Mouse (Mus musculus): Measurements from ENCODE around the gene Tpd52l1.
"Not testable (repeated sequence)": the region's sequence is repeated elsewhere in the genome, so short reads cannot be mapped to it uniquely, and the experiment has no call there.

Gene Tpd52l1

DNA sequence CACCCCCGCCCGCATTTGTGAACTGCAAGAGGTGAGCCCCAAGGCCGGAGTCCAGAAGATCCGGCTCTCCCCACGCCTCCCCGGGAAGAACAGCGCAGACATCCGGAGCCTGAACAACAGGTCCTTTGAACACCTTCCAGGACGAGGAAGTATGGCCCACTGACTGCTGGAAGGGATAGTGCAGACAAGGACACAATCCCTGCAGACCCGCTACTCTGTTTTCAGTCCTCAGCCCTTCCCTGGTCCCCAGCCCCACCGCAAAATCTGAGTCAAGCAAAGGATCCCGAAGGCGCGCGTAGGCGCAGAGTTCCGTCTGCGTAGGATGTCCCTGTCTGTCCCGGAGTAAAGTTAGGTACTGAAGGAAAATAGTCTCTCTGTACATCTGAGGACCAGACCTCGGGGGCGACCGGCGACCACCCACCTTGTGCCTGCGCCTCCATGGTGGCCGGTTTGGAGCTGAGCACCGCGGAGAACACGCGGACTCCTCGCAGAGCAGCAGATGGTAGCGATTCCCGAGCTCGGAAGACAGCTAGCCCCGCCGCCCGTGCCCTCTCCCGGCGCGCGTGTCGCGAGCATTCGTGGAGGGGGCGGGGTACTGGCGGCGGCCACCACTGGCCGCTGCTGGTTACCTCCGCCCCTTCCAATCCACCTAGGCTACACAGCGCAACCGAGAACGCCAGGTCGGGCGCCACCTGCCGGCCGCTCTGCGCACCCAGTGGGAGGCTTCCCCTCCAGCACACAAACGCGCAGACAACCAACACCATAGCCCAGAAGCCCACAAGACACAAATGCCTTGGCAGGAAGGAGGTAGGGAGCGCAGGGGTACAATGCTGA, at the start of gene Tpd52l1:
Tpd52l1 (minus strand) TSS at position 668 of the 834 bp plus-strand sequence.
- in situ Hi-C loops (cut with MboI; ENCODE audit: low sequenced_read_pairs): no loop called here

DNA sequence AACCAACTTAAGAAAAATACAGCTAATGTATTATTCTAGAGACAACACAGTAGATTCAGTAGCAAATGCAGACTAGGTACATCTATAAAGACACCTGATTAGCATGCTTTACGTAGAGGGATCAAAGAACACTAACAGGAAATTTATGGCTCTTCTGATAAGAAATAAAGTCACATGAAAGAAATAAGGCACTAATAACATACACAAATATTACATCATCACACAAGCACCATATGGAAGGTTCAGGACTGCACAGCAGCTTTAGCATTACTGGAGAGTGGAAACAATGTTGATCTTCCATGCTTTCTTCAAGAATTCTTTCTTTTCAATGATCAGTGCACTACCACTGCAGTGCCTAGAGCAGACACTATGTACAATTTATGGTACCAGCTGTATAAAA, 48.5 kb upstream of the Tpd52l1 start:
- in situ Hi-C loops (cut with MboI; ENCODE audit: low sequenced_read_pairs): no loop called here

DNA sequence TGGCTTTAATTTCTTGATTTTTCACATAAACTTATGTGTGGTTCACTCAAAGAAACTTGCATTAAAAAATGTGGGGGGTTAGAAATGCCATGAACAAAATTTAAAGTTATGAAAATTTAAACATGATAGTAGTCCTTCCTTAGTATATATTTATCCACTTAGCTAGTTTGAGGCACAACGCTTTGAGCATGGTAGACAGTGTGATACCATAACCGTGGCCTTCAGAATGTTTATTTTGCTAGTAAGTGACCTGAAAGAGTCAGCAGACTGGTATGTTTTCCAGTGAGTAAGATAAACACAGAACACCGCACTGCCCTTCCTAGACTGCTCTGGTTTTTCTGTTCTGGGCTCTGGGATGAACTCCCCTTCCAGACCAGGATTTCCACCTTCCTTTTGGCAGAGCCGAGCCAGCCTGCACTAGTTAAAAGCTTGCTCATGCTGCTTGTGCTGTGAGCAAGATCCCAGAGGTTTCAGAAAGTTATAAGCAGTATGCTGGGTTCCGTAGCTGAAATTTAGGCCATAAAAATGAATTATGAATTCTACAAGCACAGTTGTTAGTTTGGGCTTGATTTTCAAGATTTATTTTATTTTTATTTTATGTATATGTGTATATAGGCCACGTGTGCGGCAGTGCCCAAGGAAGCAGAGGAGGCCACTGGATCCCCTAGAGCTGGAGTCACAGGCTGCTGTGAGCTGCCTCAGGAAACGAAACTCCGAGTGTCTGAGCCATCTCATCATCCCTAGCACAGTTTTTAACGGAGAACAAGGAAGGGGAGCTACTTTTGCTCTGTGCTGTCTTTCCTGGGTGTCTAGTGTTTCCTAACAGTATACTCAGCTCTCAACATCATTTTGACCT, 21.5 kb upstream of the Tpd52l1 start:
- in situ Hi-C loops (cut with MboI; ENCODE audit: low sequenced_read_pairs): no loop called here

DNA sequence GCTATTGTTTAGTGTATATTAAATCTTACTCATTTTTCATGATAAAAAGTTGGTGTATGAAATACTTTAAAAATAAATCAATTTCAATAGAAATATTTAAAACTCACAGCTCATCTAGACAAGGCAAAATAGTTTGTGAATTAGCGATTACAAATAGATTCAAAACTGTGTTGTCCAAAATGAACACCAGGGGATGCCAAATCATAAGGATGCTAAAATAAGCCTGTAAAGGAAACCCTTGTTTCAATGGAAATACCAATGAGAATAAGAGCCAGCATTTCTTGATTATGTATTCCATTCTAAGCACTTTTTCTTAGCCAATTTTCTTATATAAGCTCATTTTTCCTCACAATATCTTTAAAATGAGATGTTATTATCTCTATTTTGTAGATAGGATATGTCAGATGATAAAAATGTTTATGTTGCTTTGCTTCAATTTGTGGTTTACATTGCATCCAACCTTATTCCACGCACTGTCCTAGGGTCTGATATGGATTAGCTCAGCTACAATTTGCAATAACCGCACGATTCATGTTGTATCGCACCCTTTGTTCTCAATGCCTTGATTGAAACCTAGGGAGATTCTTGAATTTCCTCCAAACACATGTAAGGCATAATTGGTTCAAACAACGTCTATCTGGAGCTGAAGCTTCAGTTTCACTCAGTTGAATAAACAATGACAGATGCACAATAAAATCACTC, 20.2 kb upstream of the Tpd52l1 start:
- in situ Hi-C loops (cut with MboI; ENCODE audit: low sequenced_read_pairs): no loop called here

DNA sequence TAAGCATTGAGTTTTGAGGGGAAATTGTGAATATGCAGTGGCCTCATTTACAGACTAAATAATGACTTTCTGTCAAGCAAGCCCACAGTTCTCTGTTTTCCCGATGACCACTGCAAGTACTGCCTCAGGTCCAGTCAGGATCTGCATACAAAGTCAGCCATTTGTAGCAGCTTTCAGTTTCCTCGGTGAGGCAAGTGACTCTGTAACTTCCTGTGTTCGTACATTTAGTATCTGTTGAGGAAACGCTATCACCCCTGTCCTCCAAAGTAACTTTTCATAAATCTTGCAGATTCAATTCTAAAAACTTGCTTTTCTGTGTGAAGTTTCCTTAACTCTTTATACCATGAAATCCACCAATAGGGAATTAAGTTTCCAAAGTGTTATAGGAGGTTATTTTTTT, 19.7 kb upstream of the Tpd52l1 start:
- in situ Hi-C loops (cut with MboI; ENCODE audit: low sequenced_read_pairs): no loop called here

DNA sequence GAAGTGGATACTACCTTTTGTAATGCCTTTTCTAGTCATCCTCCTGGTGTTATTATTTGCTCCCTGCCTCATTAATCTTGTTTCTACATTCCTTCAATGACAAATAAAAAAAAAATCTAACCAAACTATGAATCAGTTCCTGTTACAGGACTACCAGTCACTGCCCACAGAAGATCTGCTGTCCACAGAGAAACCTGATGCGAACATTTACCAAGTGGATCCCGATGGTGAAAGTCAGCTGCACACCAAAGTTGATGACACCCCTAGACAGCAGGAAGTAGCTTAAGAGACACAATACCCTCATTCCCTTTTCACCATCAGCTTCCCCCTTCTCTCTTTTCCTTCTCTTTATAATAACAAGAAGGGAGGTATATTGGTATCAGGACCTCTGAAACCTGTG, 17.3 kb upstream of the Tpd52l1 start:
- in situ Hi-C loops (cut with MboI; ENCODE audit: low sequenced_read_pairs): no loop called here

DNA sequence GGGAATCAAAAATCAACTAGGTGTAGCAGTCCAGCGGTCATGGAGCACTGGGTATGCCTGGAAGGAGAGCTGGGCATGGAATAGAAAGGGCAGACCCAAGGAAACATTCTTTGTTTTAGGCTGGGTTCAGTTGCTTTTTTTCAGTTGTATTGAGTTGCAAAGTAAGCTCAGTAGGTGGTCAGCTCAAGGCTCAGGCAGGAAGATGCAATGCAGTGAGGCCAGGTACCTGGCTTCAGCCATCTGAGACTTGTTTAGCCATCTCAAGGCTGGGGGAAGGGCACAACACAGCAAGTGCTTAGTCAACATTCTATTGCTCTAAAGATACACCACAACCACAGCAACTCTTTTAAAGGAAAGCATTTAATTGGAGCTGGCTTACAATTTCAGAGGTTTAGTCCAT, 11.0 kb upstream of the Tpd52l1 start:
- in situ Hi-C loops (cut with MboI; ENCODE audit: low sequenced_read_pairs): no loop called here

DNA sequence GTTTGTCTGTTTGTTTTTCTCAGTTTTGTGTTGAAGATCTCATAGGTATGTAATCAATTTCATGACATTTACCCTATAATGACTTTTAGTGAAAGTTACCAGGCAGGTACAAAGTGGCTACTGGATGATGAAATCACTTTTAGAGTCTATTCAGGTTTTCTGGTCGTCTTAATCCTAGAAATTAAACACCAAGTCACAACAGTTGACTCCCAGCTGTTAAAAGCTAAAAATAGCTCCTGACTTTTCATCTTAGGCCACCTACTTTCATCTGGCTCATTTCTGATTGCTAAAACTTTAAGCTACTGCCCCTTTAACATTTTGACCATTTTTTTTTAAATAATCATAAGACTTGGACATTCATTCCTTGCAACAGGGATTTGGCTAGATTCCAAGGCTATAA, 1.3 kb upstream of the Tpd52l1 start:
- in situ Hi-C loops (cut with MboI; ENCODE audit: low sequenced_read_pairs): no loop called here

DNA sequence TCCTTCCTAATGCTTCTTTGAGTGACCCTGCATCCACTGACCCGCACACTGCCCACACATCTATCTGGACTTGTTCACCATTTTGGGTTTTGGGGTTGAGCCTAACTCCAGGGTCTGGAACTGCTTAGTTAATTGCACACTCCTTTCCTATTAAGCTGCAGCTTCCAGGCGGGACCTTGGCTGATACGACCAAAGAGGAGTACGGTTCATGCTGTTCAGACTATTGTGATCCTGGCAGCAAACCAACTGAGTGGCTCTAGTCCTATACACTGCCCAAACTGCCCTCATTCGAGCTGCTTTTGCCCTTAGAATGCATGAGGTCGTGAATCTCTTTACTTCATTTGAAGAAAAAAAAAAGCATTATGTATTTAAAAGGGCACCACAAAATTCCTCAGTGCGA, 1.6 kb downstream of the Tpd52l1 start:
- in situ Hi-C loops (cut with MboI; ENCODE audit: low sequenced_read_pairs): no loop called here

DNA sequence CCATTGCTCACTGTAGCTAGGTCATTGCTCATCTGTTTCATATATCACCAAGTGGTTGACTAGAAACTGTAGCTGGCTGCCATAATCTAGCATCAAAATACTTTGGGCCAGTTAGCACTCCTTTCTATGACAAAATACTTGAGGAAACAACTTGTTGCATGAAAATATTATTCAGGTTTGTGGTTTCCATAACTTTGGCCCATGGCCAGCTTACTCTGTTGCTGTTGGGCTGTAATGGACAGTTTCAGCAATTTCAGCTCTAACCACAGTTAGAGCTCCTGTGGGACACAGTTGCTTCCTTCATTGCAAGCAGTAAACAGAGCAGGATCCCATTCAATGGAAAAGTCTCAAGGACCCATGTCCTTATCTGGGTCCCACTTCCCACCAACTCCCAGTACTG, 4.3 kb downstream of the Tpd52l1 start:
- in situ Hi-C loops (cut with MboI; ENCODE audit: low sequenced_read_pairs): no loop called here

DNA sequence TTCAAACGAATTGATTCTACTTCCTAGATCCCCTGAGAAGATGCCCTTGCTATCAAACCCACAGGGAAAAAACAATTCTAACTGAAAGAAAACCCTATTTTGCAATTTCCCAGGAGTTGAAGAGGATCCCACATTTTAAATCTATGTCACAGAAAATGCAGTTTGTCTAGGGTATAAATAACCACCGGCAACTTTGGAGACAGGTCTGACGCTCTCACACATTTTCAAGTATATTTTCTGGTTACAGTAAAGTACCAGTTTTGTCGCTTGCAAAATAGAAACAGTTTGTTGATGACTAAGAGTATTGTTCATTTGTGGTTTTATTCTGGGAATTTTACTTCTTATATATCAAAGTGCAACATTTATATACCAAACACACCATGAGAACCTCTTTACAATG, 9.7 kb downstream of the Tpd52l1 start:
- in situ Hi-C loops (cut with MboI; ENCODE audit: low sequenced_read_pairs): no loop called here

DNA sequence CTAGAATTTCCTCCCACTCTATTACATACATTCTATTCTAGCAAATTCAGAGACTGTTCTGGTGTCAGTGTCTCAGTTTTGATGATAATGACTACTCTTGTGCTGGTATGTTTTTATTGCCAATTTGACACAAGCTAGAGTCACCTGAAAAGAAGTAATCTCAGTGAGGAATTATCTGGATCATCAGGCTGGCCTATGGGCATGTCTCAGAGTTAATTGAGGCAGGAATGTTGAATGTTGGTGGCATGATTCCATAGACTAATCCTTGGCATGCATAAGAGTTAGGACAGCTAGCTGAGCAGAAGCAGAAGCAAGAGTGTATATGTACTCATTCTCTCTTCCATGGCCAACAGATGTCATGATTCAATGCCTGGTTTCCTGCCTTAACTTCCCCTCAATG, 27.8 kb downstream of the Tpd52l1 start:
- in situ Hi-C loops (cut with MboI; ENCODE audit: low sequenced_read_pairs): no loop called here

DNA sequence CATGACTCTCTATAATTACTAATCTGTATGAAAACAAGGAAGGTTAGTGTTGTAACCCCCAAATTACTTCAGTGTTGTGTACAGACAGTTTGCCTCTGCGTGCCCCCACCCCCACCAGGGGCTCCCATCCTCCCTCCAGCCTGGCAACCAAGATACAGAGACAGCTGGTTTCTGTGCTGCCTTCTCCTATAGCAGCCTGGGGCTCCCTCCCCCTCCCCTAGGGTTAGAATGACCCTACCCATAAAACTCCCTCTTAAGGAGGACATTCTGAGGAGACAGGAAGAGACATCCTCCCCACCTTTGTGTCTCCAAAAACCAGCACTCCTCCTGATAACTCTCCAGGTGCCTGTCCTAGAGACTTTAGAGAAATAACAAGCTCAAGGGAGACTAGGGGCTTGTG, 52.8 kb downstream of the Tpd52l1 start:
- in situ Hi-C loops (cut with MboI; ENCODE audit: low sequenced_read_pairs): no loop called here

DNA sequence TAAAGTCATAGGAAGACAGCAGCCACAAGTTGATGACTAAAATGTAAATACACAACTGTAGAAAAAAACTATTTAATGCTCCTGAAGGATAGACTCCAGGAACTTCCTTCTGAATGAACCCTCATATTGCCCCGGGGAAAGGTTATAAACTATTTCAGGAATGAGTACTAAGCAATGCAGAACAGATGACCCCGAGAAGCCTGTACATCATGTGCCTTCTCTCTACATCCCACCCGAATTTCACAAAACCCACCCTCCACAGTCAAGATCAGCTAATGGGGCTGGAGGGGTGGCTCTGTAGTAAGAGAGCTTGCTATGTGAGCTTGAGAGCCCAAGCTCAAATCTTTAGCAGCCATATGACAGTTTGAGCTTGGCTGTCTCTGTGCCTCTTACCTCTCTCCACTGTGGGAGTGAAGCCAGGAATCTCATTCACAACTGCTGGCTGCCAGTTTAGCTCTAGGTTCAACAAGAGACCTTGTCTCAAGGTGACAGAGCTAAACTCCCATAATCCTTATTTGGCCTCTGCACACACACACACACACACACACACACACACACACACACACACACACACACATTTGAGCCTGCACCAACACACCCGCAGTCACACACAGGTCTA, 54.9 kb downstream of the Tpd52l1 start:
- in situ Hi-C loops (cut with MboI; ENCODE audit: low sequenced_read_pairs): no loop called here

DNA sequence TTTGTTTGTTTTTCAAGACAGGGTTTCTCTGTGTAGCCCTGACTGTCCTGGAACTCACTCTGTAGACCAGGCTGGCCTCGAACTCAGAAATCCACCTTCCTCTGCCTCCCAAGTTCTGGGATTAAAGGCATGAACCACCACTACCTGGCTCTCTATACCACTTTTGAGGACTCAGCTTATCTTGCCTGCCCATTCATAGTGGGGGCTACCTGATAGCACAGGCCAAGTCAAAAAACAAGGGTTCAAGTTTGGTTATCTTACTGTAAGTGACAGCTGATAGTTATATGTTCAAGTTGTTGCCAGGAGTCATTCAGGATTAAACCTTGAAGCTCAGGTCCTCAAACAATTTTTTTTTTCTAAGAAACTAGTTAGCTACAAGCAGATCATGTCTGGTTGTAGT, 57.2 kb downstream of the Tpd52l1 start:
- in situ Hi-C loops (cut with MboI; ENCODE audit: low sequenced_read_pairs): not testable (repeated sequence)

DNA sequence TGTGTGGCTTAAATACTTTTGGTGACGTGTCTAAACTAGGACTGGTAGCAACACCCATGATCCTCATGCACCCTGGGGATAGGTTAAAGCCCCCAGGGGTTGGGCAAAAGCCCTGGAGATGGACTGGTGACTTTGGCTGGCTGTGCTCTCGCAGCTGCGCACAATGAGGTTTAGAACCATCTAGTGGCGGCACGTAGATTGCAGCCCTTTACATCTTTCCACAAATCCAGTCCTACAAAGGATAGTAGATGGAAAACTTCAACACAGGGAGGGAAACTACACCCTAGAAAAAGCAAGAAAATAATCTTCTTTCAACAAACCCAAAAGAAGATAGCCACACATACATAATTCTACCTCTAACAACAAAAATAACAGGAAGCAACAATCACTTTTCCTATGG, 75.6 kb downstream of the Tpd52l1 start:
- in situ Hi-C loops (cut with MboI; ENCODE audit: low sequenced_read_pairs): not testable (repeated sequence)

DNA sequence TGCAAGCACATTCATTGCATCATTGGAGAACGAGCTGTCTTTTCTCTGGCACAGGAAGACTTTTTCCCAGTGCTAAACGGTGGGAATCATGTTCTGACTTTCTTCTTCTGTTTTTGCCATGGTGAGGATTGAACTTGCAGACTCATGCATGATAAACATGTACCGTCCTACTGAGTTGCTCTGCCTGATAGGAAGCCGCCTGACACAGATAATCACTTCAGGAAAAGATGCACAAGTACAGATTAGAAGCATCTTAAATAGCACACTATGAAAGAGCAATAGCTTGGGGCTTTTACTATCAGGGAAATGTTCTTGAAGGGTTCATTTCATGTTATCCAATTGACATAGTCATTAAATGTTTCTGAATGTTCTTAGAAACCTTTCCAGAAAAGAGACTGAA, 86.0 kb downstream of the Tpd52l1 start:
- in situ Hi-C loops (cut with MboI; ENCODE audit: low sequenced_read_pairs): no loop called here

DNA sequence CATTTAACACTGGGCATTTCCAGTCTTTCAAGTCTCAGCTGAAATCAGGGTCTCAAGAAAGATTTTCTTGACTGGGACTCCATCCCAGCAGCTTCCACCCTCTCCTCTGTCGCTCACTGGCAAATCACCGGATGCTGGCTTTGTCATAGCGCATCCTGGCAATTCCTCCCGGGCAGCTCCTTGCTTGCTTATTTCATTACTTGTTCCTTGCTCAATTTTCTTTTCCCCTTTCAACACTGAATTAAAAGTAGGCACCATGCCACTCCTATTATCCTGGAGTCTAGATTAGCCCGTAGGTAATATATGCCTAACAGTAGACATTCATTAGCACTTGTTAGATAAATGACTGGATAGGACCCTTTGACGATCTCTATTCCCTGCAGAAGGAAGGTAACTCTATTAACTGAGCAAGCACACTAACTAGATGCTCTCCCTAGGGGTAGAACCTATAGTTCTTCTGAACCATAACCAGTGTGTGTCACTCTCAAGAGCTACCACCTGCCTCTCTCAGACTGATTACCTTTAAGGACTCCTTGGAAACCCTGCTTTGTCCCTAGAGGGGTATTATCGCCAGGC, 90.8 kb downstream of the Tpd52l1 start:
- in situ Hi-C loops (cut with MboI; ENCODE audit: low sequenced_read_pairs): no loop called here

DNA sequence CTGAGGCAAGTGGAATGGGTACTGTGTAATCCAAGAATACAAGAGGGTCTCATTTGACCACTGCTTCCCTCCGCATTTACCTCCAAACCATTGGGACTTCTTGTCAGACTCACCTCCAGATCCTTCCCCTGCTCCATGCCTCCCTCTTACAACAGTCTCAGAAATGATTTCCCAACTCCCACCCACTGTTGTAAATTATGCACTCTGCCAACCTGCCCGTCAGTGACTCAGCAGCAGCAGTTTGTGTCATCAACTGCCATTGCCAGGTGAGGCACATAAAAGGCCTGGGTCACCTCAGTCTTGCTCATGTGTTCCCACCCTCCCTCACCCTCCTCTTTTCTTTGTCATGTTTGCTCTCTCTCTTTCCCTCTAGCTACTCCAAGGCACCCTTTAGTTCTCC, 91.6 kb downstream of the Tpd52l1 start:
- in situ Hi-C loops (cut with MboI; ENCODE audit: low sequenced_read_pairs): no loop called here

DNA sequence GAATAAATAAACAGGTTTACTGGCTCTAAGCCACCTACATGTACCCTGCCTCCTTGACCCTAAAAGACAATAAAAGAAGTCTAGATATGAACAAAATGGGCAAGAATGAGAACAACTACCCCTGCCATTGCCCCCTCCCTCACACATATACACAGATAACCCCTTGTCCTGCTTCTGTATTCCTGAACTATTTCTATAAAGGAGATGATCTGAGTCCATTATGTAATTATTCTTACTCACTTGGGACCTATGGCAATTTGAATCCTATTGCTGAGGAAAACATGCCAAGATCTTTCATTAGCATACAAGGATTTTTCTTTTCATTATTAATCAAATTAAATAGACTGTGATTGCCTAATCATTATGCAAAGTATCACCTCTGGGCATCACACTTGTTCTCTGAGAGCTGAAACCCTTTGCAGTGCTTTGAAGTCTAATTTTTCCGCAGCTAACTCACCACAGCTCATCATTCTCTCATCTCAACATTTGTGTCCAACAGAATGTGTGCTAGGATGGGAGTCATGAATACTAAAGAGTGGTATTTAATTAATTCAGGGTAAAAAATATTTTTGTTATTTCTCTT, 92.8 kb downstream of the Tpd52l1 start:
- in situ Hi-C loops (cut with MboI; ENCODE audit: low sequenced_read_pairs): no loop called here

Measured in CH12F3 (cell line).